Mouse (Mus musculus): ENCODE data around the gene Fam240a. TPM values are rescaled to one million over a fixed set of nuclear protein-coding genes. Genes with fewer than 3 reads are reported as not detected.

The Fam240a gene
- total RNA-seq, 2 experiments from 2014 or later, result not detected

DNA sequence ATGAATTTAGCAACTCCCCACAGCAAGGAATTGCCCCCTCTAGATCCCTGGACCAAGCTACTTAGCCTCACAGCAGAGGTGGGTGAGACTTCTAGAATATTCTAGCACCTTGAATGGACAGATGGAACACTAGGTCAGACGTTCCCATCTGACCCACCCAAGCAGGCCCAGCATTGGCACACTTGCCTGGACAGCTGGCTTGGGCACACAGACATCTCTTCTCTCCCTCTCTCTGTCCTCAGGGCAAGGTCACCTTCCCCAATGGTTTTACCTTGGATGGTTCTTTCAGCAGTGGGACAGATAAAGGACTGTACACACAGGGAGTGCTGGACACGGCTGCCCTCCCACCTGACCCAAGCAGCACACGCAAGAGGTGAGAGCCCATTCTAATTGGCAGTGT, 24.1 kb downstream of the Fam240a start:
- no peak for DNase-seq

DNA sequence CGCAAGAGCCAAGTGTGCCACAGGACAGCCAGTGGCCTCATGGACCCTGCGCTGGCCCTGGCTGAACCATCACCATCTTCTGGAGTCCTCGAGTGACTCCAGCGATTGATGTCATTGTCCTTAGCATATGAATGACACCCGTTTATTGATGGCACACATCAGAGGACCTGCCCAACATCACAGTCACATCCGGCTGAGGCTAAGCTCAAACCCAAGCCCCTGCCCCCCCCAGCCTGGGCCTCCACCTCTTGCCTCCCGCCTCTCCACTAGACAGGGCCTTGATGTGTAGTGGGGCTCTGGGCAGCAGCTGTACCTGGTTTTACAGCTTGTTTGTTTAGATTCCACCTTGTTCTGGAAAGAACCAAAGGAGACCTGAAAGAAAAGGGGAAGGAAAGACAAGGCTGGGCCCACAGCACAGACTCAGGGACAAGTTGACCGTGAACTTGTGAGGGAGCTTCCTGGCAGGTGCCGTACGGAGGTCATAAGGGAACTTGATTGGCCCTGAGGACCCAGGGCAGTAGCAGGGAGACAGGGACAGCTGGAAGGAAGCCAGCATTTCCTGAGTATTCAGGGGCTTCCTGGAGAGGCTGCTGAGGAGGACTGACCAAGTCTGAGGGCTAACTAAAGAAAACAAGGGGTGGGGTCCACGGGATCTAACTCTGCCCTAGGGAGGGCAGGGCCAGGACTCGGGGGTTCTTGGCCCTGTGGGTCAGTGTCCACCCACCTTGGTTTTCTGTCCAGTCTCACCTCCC, 25.4 kb downstream of the Fam240a start:
- peak; percentile 33 for DNase-seq

DNA sequence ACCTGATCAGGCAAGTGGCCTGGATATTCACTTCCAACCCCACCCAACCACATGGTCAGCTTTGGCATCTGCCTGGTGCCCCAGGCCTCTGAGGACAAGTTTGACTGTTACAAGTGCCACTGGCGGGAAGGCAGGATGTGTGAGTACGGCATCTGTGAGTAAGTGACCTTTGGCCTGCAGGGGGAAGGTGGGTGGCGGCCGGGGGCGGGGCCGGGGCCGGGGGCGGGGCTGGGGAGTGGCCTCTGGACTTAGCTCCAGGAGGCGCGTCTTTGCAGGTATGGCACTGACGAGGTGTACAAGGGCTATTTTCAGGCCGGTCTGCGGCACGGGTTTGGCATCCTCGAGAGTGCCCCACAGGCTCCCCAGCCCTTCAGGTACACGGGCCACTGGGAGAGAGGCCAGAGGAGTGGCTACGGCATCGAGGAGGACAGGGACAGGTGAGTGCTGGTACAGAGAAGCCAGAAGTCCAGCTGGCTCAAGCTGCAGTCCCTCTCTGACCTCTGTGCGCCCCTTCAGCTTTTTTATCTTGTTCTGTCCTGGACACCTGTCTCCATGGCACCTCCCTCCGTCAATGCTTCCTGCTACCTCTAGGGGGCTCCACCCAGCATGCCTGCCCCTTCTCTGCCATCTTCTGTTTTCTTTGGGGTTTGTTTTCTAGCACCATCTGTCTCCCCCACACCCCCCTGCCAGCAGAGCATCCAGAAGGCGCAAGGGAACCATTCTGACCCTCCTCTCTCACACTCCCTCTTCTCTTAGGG, 26.5 kb downstream of the Fam240a start:
- DNase-seq, result no peak

DNA sequence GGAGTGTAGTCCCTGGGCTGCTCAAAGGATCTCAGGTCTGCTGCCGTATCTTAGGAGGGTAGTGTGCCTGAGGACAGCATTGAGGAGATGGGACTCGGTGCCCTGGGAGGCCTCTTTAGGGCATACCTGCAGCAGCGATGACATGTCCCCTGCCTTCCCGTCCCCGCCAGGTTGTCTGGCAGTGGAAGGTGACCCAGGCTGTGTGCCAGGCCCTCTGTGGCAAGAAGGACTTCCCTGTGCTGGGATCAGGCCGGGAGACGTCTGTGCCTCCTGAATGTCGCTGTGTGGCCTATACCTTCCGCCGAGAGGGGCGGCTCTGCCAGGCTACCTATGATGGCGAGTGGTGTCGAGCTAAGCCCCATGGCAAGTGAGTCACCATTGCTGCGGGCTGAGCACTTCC, 27.7 kb downstream of the Fam240a start:
- no peak for DNase-seq

DNA sequence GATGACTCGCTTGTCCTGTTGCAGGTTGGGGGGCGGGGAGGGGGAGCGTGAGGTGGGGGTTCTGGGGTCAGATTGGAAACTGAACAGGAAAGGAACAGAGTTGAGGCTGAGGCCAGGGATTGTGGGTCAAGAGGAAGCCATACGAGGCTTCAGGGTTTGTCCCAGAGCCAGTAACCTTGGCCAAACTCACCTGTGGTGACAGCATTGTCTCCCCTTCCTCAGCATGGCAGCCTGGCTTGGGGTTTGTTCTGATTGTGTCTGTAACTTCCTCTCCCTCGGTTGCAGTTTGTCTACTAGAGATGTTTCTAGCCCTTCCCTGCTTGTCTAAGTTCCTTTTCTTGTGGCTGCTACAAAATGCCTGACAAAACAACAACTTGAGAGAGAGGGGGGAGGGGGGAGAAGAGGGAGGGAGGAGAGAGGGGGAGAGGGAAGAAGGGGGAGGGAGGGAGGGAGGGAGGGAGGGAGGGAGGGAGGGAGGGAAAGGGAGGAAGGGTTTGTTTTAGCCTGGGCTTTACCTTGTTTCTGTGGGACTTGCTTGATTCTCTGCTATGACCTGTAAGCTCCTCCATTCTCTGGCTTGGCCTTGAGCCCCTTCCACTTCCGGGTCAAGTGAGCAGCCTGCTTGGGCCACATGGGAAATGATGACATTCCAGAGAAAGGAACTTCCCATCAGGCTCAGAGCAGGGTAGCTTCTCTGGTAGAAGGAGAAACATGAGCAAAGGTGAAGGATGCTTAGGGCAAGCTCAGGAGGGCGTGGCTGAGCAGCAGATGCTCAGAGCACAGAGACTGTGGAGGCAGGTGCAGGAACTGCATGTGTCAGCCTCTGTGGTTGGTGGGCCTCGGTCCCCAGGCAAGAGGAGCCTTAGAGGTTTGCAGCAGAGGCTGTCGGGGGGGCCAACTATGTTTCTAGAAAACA, 29.0 kb downstream of the Fam240a start:
- no peak for DNase-seq

DNA sequence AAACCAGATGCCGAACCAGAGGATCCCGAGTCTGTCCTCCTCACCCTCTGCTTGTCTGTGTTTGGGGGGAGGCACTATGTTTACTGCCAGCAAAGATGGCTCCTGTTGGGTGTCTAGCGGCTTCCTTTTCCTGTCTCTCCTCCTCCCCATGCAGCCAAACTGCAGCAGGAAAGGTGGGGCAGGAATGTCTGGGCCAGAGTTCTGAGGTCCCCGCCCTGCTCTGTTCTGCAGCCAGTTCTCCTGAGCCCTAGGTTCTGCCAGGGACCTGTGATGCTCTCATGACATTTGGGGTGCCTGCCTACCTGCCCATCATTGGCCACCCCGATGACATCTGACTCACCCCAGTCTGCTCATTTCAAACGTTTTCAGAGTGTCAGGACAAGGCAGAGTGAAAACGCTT, 34.7 kb downstream of the Fam240a start:
- DNase-seq, result peak; percentile 35

DNA sequence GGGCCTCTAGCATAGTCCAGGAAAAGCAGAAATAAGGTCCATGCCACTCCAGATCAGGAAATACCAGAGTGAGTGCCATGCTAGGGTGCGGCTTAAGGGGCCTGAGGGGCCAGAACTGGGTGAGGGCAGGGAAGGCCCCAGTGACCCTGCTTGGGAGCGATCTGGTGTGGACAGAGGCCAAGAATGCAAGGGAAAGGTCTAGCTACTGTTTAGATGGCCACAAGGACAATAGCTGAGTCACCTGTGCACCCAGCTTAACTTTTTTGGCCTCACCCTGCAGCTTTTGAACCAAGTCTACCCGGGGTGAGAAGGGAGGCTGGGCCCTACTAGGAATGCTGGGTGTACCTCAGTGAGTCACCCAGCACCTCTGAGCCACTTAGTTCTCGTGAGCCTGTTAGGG, 35.9 kb downstream of the Fam240a start:
- peak; percentile 40 for DNase-seq

DNA sequence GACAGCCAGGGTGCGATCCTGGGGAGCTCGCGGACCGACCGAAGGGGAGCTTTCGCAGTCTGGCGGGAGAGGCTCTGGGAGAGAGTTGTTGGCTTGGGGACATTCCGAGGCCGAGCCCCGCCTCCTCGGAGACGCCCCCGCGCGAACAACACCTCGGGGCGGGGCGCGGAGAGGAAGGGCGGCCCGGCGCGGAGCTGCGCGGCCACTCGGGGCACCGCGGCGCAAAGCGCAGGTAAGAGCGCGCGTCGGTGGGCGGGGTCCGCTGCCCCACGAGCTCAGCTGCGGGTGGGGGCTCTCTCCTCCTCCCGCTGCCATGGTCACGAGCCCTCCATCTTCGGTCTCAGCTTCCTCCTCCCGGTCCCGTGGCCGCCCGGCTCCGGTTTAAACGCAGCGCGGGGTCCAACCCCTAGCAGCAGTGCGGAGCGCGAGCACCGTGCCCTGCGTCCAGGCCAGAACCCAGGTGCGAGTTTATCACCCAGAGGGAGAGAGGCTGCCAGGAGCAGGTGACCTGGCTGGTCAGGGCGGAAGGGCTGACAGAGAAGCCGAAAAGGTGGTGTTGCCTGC, 36.6 kb downstream of the Fam240a start, which contains the start of gene Tmie:
Gene Tmie (minus strand): TSS at position 116 of the 564 bp plus-strand sequence.
- DNase-seq, result peak; percentile 82

DNA sequence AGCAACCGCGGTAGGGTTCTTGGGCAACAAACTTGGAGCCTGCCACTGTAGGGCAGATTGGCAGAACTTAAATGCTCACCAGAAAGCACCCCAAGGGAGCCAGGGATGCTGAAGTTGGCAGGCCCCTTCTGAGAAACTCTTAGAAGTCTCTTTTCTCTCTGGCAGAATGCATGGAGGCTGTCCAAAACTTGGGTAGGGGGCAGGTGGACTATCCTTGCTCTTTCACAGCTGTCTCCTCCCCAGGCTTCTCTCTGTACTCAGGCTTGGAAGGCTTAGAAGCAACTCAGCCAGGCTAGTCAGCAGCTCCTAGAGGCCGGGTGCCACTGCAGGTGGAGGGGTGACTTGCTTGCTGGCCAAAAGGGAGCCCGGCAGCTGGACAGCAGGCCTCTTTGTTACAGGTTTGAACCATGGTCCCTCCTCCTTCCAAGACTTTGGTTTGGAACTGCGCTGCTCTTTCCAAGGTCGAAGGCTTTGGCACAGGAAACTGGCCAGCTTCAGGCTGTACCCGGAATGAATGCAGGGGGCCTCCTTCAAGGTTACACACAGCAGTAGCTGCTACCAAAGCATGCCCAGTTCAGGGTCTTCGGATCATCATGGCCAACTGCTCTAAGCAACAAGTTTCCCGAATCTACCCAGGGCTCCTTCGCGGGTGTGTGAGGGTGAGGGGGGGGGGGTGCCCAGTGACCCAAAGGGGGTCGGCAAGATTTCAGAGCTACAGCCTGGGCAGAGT, 37.3 kb downstream of the Fam240a start, which contains the start of gene Als2cl:
Gene Als2cl (plus strand): TSS at position 680 of the 730 bp plus-strand sequence.
- DNase-seq, result peak; percentile 58

DNA sequence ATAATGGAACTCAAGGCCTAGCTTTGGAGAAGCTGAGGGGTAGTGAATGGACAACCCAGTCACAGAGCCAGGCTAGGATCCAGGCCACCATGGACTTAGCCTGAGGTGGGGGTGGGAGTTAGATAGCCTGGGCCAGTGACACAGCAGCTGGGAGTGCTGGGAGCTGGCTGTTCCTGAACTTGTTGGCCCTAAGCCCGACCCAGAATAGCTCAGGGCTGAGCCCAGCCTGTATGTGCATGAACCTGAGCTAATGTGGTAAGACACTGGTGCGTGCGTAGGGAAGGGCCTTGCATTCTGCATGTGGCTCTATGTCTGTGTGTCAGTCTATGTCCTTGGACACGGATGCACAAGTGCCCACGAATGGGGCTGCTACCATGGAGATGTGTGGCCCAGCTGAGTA, 38.8 kb downstream of the Fam240a start:
- peak; percentile 80 for DNase-seq

DNA sequence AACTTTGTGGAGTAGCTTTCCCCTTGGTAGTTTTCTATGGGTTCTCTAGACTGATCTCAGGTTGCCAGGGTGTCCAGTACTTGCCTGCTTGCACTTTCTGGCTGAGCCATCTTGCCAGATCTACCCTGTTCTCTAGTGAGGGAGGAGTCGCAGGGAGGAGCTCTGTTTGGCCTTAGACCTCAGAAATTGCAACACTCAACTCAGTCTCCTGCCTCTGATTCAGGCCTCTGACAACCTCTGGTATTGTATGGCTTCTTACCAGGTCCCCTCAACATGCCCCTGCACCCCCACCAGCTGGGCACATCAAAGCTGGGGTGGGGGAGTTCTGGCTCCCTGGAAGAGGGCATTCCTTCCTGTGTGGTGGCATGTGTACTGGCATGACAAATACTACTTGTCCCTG, 39.3 kb downstream of the Fam240a start:
- peak; percentile 35 for DNase-seq

DNA sequence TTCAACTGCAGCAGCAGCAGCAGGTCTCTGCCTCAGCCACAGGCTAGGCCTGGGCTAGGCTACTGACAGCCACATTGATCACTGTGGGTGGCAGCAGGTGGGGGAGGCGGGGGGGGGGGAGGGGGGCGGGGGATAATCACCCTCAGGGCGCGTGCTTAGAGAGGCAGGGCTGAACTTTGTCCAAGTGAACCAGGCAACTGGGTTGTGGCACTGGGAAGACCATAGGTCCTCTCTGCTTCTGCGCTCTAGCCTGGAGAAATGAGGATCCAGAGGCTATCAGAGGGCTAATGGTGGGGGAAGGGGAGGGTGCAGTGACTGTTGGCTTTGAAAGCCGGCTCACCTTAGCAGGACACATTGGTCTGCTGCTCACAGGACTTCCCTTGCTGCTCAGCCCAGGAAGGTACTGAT, 41.4 kb downstream of the Fam240a start:
- no peak for DNase-seq

DNA sequence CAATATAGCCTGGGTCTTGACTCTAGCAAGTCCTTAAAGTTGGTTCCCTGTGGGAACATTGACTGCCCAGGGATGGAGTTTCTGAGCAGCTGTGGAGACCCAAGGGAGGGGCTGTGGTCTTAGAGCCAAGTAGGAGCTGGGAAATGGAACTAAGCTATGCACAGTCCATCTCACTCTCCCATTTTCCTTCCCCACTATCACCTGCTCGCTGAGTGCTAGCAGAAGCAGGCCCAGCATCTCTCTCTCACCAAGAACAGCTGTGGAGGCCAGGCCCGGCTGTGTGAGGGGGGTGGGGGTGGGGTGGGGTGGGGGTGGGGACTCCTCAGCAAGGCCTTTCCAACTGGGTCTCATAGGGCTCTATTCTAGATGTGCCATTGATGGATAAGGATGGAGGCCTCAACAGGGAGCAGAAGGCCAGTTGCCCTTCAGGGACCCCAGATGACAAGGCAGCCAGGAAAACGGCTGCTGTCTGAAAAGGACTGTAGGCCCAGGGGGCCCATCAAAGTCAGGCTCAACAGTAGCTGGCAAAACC, 41.9 kb downstream of the Fam240a start:
- no peak for DNase-seq

DNA sequence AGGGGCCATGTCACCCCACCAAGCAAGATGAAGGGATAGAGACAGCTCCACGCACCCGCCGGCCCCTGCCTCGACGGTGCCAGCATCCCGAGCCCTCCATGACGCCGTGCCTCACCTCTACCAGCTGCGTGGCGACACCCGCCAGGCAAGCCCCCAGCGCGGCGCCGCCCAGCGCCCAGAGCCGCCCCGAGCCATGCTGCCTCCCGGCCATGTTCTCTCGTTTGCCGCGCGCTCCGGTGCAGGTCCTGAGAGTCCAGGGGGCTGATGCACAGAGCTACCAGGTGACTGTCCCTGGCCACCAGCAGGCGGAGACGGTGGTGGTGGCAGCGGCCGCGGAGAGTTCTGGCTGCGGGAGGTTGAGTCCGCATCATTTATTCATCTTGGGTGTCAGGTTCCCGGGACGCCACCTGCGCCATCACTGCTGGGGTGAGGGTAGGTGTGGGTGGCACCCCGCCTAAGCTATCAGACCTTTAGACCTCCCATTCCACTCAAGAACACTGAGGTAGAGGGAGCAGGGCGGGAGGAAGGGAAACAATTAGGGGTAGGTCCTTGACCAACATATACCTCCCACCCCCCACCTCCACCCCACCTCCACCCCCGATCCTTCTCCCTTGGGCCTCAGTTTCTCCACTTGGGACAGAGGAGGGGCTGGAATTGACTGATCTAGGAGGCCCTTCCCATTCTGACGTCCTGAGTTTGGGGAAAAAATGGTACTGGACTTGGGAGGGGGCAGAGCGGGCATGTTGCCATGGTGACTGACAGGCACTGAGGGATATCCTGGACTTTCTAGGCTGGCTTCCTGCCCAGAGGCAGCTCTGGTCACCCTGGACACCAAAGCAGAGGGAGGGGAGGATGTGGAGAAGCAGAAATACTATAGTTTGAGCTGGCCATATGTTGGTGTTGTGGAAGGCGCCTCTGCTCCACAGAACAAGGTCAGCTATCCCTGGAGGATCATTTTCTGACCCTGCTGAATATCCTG, 42.7 kb downstream of the Fam240a start:
- peak; percentile 66 for DNase-seq

DNA sequence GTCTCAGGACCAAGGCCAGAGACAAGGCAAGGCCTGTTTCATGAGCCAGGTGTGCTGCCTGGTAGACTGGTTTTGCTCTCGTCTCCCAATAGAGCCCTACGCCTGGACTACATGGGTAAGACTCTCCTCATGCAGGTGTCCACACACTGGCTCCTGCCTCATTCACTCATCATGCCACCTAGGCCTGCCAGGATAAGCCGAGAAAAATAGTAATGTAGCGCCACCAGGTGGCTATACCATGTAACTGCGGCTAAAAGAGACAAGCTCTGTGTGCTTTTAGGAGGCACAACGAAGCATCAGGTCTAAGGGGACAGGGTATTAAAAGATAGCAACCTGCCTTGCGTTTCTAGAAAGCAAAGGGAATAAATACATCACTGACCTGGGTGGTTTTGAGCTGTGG, 45.6 kb downstream of the Fam240a start:
- peak; percentile 74 for DNase-seq
